Mouse (Mus musculus) cerebellum, adult 2 months (tissue): ENCODE measurements at regions not wholly inside any gene's neighbourhood (a gene's known extent, or its start where the extent isn't known, plus 50 kb on each side); places are given as distances from the start of the nearest gene placed in this dataset.

ENCODE experiments used
- CTCF ChIP-seq: fragments of 200-500 bp; IDR thresholded peaks from 2 replicates; pipeline ENCODE4 v1.5.1; 2011; ENCODE audit warnings: low read depth, mild to moderate bottlenecking, control low read depth, low read length, moderate library complexity, borderline replicate concordance; ENCODE audit not compliant: insufficient read depth
- POLR2A ChIP-seq: fragments of 200-500 bp; IDR thresholded peaks from 2 replicates; pipeline ENCODE4 v1.6.1; 2011; ENCODE audit warnings: low read length, control low read depth, borderline replicate concordance; ENCODE audit not compliant: insufficient read depth

- no peak for TF ChIP-seq CTCF
- TF ChIP-seq POLR2A, result no peak
Observed at GRCm38 (mm10) chr7:135823884-135824750, 108.0 kb upstream of the Mki67 start.
